ENCODE assay signal across 34 mouse cellular contexts in genomic region chr5:53678036-53678767, GRCm38 (mm10). TPM values are rescaled to one million over a fixed set of nuclear protein-coding genes. Genes with fewer than 3 reads are reported as not detected.
A peak's percentile ranks its signal among the peaks of the same experiment; 100 is the strongest.
DNase-seq lines count a peak whose midpoint lies in the region; ATAC-seq and TF ChIP-seq lines count a peak whose summit lies in the region.
"Had no signal": no experiment of that assay in that cellular context is flagged by ENCODE, and none has a peak within 500 bp of the region (broad histone marks: within the 10 kb centered on the region; RNA-seq: fewer than 3 reads in every experiment).

No protein-coding gene starts in this region.

- ATAC-seq in hindbrain, embryonic 13.5 days (ENCODE audit: low FRiP score), result no peak
- ATAC-seq in midbrain, embryonic 16.5 days, result peak; percentile 64; the same call in 1 of the 2 replicates
- ATAC-seq: forebrain, embryonic 16.5 days; intestine, embryonic 15.5 days; liver, embryonic 12.5 days; liver, postnatal 0 days had no signal

- no peak overlapping the region; the same call in 1 of the 2 replicates for H3K27ac ChIP-seq in hindbrain, embryonic 13.5 days
- H3K27ac ChIP-seq in hindbrain, embryonic 10.5 days, result no peak overlapping the region
- no peak overlapping the region for H3K27ac ChIP-seq in ES-E14 (ENCODE audit: insufficient read depth, low read depth, low read length, poor library complexity, severe bottlenecking)
- no peak overlapping the region for H3K27ac ChIP-seq in midbrain, embryonic 16.5 days (ENCODE audit: low read length)
- H3K27ac ChIP-seq: embryonic facial prominence, embryonic 12.5 days; gastrocnemius, adult 2 months; intestine, embryonic 15.5 days; kidney, postnatal 0 days; liver, embryonic 12.5 days had no signal

- WGBS in hindbrain, embryonic 13.5 days, result 45% methylated on average over 13 of the region's 13 CpGs
- WGBS in hindbrain, embryonic 10.5 days, result 51% methylated on average over 13 of the region's 13 CpGs
- 43% methylated on average over 13 of the region's 13 CpGs for WGBS in midbrain, embryonic 16.5 days

- H3K9ac ChIP-seq in hindbrain, embryonic 13.5 days, result no peak overlapping the region
- no peak overlapping the region for H3K9ac ChIP-seq in ES-E14 (ENCODE audit: insufficient read depth, low read depth, low read length, poor library complexity, severe bottlenecking)
- no peak overlapping the region for H3K9ac ChIP-seq in midbrain, embryonic 16.5 days (ENCODE audit: low read depth, low read length)
- H3K9ac ChIP-seq: embryonic facial prominence, embryonic 12.5 days; intestine, embryonic 15.5 days; liver, embryonic 12.5 days; liver, postnatal 0 days had no signal

- peak overlapping the region; percentile 10; the same call in 1 of the 2 replicates for H3K4me2 ChIP-seq in hindbrain, embryonic 13.5 days
- no peak overlapping the region for H3K4me2 ChIP-seq in midbrain, embryonic 16.5 days (ENCODE audit: low read length)
- H3K4me2 ChIP-seq: embryonic facial prominence, embryonic 12.5 days; intestine, embryonic 15.5 days; liver, embryonic 12.5 days had no signal

- H3K36me3 ChIP-seq in hindbrain, embryonic 13.5 days, result no peaks in the 10 kb centered on the region
- H3K36me3 ChIP-seq in hindbrain, embryonic 10.5 days, result no peaks in the 10 kb centered on the region
- no peaks in the 10 kb centered on the region for H3K36me3 ChIP-seq in ES-E14 (ENCODE audit: control insufficient read depth, insufficient read depth, low read length, poor library complexity, severe bottlenecking)
- no peaks in the 10 kb centered on the region for H3K36me3 ChIP-seq in midbrain, embryonic 16.5 days (ENCODE audit: control insufficient read depth, insufficient read depth, low read length)
- H3K36me3 ChIP-seq: embryonic facial prominence, embryonic 12.5 days; intestine, embryonic 15.5 days; liver, embryonic 12.5 days had no signal

- DNase-seq in hindbrain, embryonic 10.5 days (ENCODE audit: low spot score), result no peak
- DNase-seq in retina, postnatal 1 day, result peak; percentile 40
- no peak for DNase-seq in retina, embryonic 14.5 days (ENCODE audit: low spot score)
- no peak for DNase-seq in ES-E14 (ENCODE audit: low read depth, low spot score)
- DNase-seq in spleen, adult 18-20 months, result no peak
- DNase-seq: adrenal gland, postnatal 36 days; B cell, adult 2 months; cerebellum, adult 11 months; cerebellum, adult 9-10 months; cerebellum, postnatal 36 days; embryo, embryonic 11 days; gastrocnemius, adult 2 months; heart, postnatal 14 days; kidney, adult 8-10 months; kidney, postnatal 4 days; liver, postnatal 0 days; lung, postnatal 36 days; right cerebral cortex, postnatal 4 days; thymus, adult 2 months; thymus, postnatal 36 days had no signal

- 0 out of 2 replicates have a peak, but pooled peaks cover 5% of the 10 kb centered on the region for H3K4me1 ChIP-seq in hindbrain, embryonic 13.5 days (replicated peaks)
- H3K4me1 ChIP-seq in hindbrain, embryonic 10.5 days (replicated peaks), result peaks cover 7% of the 10 kb centered on the region; the same call in 1 of the 2 replicates
- H3K4me1 ChIP-seq in ES-E14 (ENCODE audit: control insufficient read depth in 2 of 2, insufficient read depth in 2 of 2, low read length in 2 of 2, poor library complexity in 1 of 2), result peaks cover 4 to 8% of the 10 kb centered on the region in 2 experiments
- peaks cover 6% of the 10 kb centered on the region; the same call in 1 of the 2 replicates for H3K4me1 ChIP-seq in midbrain, embryonic 16.5 days (ENCODE audit: control insufficient read depth, insufficient read depth, low read length)
- H3K4me1 ChIP-seq: embryonic facial prominence, embryonic 12.5 days; intestine, embryonic 15.5 days; liver, embryonic 12.5 days; megakaryocyte, embryonic 14.5 days had no signal

- in situ Hi-C loops in ES-E14 (cut with MboI; ENCODE audit: low sequenced_read_pairs in 2 of 2, unreplicated experiment in 2 of 2), result no loop called here

- no peaks in the 10 kb centered on the region for H3K9me3 ChIP-seq in hindbrain, embryonic 13.5 days
- no peaks in the 10 kb centered on the region for H3K9me3 ChIP-seq in hindbrain, embryonic 10.5 days
- H3K9me3 ChIP-seq in ES-E14 (ENCODE audit: control insufficient read depth, insufficient read depth, low read depth, low read length), result no peaks in the 10 kb centered on the region
- no peaks in the 10 kb centered on the region for H3K9me3 ChIP-seq in midbrain, embryonic 16.5 days (replicated peaks; ENCODE audit: control insufficient read depth, low read length, poor library complexity, severe bottlenecking)
- H3K9me3 ChIP-seq: embryonic facial prominence, embryonic 12.5 days; intestine, embryonic 15.5 days had no signal

- H3K4me3 ChIP-seq in hindbrain, embryonic 13.5 days, result no peak overlapping the region
- no peak overlapping the region for H3K4me3 ChIP-seq in hindbrain, embryonic 10.5 days
- no peak overlapping the region for H3K4me3 ChIP-seq in ES-E14 (ENCODE audit: insufficient read depth in 1 of 2, low read depth in 1 of 2, low read length in 2 of 2, poor library complexity in 1 of 2, severe bottlenecking in 1 of 2)
- H3K4me3 ChIP-seq in midbrain, embryonic 16.5 days (ENCODE audit: low read depth, low read length), result no peak overlapping the region
- H3K4me3 ChIP-seq: embryonic facial prominence, embryonic 12.5 days; gastrocnemius, adult 2 months; intestine, embryonic 15.5 days; liver, embryonic 12.5 days; megakaryocyte, embryonic 14.5 days had no signal

- no peaks in the 10 kb centered on the region for H3K27me3 ChIP-seq in hindbrain, embryonic 13.5 days
- H3K27me3 ChIP-seq in hindbrain, embryonic 10.5 days (ENCODE audit: insufficient read depth, poor library complexity, severe bottlenecking), result no peaks in the 10 kb centered on the region
- no peaks in the 10 kb centered on the region for H3K27me3 ChIP-seq in midbrain, embryonic 16.5 days (ENCODE audit: control insufficient read depth, insufficient read depth, low read depth, low read length)
- H3K27me3 ChIP-seq: embryonic facial prominence, embryonic 12.5 days; intestine, embryonic 15.5 days had no signal

TF ChIP-seq in ES-E14, 5 proteins besides CTCF, POLR2A, EP300 and RAD21:
- TF ChIP-seq HCFC1 (IDR thresholded peaks at IDR 0.05; ENCODE audit: borderline replicate concordance, insufficient read depth, low read length) (no peak), CHD2 (IDR thresholded peaks at IDR 0.05; ENCODE audit: low read depth, low read length) (no peak), ZNF384 (IDR thresholded peaks at IDR 0.05; ENCODE audit: low read depth, low read length) (0 out of 2 replicates have a peak, but pooled peaks have one; percentile 39), ZC3H11A (IDR thresholded peaks at IDR 0.05; ENCODE audit: borderline replicate concordance, low read depth, low read length) (no peak), MAFK (IDR thresholded peaks at IDR 0.05; ENCODE audit: insufficient read depth, low read depth, low read length) (no peak)

RNA-seq across cellular contexts. Expression of gene Cckar, which starts 29.3 kb away (rescaled TPM):
- polyA plus RNA-seq in hindbrain, embryonic 13.5 days (2015; fragmentation: Nextera tagmentation; extraction: Ambion mirVana), result 1.9 and 2.6 TPM in 2 replicates
- 0.84 and 1.2 TPM in 2 replicates for polyA plus RNA-seq in hindbrain, embryonic 10.5 days (2016; fragmentation: Nextera tagmentation; extraction: Ambion mirVana)
- total RNA-seq in ES-E14 (2012; rRNA removed), result not detected in 2 replicates
- 0.88 and 0.97 TPM in 2 replicates for polyA plus RNA-seq in midbrain, embryonic 16.5 days (2015; fragmentation: Nextera tagmentation; extraction: Ambion mirVana)
- total RNA-seq: gastrocnemius, adult 2 months; gastrocnemius, postnatal 4 days; layer of hippocampus, adult 8-10 months; layer of hippocampus, postnatal 25 days; left cerebral cortex, postnatal 36 days; MEL; monocyte, adult 5-6 weeks had no signal
